Mouse (Mus musculus) bone marrow macrophage, adult 2 months (primary cell): ENCODE measurements at regions not wholly inside any gene's neighbourhood (a gene's known extent, or its start where the extent isn't known, plus 50 kb on each side); places are given as distances from the start of the nearest gene placed in this dataset.

ENCODE experiments used
- CTCF ChIP-seq: IDR thresholded peaks from 2 replicates; pipeline ENCODE4 v1.5.1; 2012; ENCODE audit warnings: low read depth, mild to moderate bottlenecking, low read length, moderate library complexity
- POLR2A ChIP-seq: IDR thresholded peaks from 2 replicates; pipeline ENCODE4 v1.6.1; 2012; ENCODE audit warnings: mild to moderate bottlenecking, low read depth, low read length, borderline replicate concordance

DNA sequence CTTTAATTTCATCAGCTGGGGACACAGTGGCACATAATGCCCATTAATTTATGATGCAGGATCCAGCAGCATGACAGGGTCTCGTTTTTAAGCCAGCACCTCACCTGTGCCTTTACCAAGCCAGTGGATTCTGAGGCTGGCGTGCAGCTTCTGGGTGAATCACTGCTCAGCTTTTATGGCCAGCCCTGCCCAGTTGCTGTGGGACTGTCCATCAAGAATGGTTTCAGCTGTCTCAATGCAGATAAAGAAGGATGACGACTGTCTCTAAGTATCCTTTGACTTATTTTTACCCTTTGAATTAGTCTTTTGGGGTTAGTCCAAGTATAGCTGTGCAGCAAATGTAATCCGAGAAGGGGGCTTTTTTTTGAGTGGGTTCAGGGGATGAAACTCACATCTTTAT is 167.3 kb upstream of the Bcor start:
- no peak for TF ChIP-seq CTCF
- TF ChIP-seq POLR2A = no peak
